Mouse (Mus musculus) cortical plate, adult 2 months (tissue): ENCODE results near the gene Naa40.

Source experiments
- CTCF ChIP-seq: fragments of 200-500 bp; IDR thresholded peaks from 2 replicates; pipeline ENCODE4 v1.5.1; 2011; ENCODE audit warnings: mild to moderate bottlenecking, control low read depth, low read length; ENCODE audit not compliant: insufficient read depth; ENCODE audit errors: extremely low read depth
- POLR2A ChIP-seq: fragments of 200-500 bp; IDR thresholded peaks from 2 replicates; pipeline ENCODE4 v1.6.1; 2011; ENCODE audit warnings: mild to moderate bottlenecking, low read length, control low read depth; ENCODE audit not compliant: insufficient read depth; ENCODE audit errors: extremely low read depth

DNA sequence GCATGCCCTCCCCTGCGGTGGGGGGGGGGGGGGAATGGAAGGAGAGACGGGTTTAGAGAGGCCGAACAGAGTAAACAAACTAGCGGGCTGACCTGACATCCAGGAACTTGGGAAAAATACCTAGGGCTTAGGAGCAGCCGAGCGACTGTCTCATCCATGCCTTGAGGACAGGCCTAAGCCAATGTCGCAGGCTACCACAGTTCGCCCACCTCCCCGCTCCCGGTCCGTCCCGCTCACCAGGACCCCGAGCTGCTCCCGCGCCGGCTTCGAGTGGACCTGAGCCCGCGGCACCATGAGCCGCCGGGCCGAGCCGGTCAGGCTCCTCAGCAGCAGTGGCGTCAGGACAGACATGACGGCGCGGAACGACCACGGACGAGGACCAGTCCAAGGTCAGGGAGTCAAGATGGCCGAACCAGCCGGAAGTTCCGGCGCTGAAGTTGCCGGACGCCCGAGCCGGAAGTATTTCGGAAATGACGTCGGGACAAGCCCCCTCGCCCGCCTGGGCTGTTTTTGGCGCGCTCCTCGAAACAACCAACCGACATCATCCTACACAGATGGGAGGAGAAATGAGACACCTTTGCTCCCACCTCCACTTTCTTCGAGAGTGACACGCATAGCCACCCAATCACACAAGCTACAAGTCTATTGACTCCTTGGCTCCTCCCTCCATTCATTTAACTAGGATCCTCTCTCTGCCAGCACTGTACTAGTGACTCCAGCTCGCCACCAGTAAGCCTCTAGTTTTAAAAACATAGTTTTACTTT is 23.6 kb downstream of the Naa40 start, which contains the start of gene Cox8a:
- TF ChIP-seq POLR2A (peak; percentile 80), CTCF (no peak)
